Mouse (Mus musculus): ENCODE data around the gene Tnfaip3.
A peak's percentile ranks its signal among the peaks of the same experiment; 100 is the strongest.

Tnfaip3 gene

DNA sequence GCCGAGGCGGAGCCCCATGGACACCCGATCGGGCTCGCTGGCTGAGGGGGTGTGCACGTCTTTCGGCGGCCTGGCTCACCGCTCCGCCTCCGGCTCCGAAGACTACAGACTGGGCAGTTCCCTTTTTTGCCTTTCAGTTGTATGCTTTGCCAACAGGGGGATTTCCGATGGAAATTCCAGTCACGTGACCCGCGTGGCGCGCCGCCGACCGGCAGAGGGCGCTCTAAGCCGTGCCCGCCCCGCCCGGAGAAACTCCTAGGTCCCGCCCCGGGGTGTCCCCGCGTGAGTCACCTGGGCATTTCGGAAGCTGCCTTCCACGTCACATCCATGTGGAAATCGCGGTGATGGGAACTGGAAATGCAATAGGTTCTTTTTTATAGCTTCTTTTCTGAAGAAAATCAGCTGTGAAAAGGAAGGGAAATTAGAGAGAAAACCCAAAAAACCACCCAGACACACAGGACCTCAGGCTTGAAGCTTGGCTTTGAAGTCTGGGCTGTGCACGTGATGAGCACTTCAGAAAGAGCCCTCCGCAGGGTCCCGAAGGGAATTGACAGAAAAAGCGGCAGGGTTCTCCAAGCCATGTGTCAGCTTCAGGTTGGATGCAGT, at the start of gene Tnfaip3:
Gene Tnfaip3, minus strand, starts transcription at position 401 of the 606 bp plus-strand sequence.
- DNase-seq, result peak; percentile 94

DNA sequence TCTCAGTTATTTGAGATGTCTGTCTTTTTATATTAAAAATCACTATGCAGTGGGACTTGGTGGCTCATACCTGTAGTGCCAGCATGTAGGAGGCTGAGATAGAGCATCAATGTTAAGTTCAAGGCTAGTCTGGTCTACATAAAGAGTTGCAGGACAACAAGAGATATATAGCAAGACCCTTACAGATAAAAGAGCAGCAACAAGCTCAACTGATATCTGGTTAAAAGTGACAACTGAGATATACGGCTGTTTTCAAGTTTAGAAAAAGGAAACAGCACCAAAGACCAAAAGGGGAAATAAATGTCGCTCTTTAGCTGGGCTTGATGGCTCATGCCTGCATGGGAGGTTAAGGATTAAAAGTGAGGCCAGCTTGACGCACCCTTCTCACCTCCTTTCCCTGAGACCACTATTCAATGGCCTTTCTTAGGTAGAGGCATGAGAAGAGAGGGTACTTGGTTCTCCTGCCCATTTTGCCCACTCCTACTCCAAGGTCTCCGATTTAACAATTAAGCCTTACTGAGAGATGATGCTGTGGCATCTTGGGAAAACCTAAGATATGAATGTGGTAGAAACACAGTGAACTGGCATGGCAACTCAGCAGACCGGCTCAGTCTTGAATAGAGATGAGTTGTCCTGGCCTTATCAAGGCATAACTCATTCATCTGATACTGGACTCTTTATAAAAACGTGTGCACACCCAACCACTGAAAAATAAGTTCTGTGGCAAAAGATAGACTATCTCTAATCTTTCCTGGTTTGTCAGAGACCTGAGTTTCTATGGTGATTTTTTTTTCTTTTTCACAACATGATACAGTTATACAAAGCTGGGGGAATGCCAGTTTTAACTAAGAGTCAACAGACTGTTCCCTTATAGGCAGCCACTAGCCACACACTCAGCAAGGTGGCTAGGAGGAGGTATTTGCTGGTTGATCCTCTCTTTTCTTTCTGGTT, 49.5 kb upstream of the Tnfaip3 start:
- no peak for DNase-seq

DNA sequence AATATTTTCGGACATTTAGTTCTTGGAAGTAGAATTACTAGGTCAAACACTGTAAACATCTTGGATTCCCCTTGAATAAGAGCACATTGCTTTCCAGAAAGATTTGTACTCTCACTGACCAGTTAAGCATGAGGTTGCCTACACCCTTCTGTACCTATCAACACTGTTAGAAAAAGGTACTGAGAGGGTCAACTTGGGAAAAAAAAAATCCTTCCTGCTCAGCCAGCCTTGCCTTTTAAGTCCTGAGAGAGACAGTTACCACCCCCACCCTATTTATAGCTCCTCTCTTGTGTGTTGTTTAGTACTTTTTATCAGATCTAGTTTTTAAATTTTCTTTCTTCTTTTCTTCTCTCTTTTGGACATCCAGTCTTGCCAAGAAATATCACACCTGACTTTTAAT, 48.2 kb upstream of the Tnfaip3 start:
- no peak for DNase-seq

DNA sequence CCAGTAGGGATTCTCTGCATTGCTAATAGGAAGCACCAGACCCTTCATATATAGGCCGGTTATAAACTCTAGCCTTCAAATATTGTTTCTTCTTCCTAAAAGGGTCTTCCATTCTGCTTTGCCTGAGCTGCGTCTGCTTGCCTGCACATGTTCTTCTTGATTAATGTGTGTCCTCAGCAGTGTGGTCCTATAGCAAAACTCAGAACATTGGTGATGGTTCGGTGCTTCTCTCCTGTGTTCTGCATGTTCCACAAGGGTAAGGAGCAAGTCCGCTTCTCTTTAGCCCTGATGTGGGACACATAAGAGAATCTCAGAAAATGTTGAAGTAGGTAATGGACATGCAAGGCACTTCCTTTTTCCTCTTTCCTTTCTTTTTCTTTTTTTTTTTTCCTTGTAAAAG, 47.8 kb upstream of the Tnfaip3 start:
- DNase-seq, result no peak

DNA sequence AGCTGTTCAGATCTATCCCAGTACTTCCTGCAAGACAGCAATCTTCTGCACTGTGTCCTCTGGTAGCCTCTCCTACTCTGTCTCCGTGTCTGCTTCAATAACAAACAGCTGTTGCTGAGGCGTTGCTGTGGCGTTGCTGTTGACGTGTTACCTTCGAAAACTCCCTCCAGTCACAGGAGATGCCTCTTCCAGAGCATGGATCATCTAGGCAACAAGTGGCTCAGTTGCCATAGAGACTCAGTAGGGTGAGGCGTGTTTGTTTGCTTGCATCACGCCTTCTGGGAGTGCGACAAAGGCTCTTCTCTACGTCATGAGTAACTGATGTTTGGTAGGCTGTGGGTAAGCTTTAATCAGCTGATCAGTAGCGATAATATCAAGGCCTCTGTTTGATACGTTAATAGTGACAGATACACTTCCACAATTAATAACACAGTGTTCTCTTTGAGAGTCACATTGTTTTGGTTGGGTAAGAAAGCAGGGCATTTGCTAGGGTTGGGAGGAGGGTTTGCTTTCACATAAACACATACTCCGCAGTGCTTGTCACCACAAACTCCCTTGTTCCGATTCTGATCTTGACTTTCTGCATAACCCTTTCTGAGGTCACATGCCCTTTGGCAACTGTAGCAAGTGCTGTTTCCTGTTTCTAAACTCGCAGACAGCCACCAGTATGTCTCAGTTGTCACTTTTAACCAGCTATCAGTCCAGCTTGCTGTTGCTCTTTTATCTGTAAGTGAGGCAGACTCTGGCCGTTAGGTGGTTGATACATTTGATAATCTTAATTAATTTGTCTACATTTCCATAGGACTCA, 46.8 kb upstream of the Tnfaip3 start:
- no peak for DNase-seq

DNA sequence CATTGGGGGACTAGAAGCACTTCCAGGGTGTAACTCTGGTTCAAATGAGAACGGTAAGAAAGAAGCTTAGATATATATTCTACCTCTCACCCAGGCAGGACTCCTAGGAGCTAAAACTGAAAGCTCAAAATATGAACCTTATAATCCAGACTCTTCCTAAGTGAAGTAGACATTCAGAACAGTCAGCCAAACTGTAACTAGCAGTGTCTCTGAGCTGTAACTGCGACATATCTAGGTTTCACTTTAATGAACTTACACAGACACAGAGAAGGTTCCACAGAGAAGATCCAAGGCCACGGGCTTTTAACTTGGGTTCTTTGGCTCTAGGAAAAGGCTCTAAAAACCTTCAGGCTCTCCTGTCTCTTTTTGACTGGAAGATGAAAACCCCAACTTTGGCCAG, 45.7 kb upstream of the Tnfaip3 start:
- no peak for DNase-seq

DNA sequence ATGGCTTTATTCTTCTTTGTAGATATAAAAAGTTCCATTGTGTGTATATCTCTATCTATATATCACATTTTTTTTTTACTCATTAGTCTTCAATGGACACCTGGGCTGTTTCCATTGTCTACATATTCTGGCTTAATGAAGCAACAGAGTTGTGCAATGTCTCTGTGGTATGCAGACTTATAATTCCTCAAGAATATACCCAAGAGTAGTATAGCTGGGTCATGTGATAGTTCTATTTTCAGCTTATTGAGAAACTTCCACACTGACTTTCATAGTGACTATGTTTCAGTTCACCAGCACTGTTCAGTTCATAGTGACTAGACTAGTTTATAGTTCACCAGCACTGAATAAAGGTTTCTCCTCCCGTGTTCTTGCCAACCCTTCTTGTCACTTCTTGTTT, 38.1 kb upstream of the Tnfaip3 start:
- no peak for DNase-seq

DNA sequence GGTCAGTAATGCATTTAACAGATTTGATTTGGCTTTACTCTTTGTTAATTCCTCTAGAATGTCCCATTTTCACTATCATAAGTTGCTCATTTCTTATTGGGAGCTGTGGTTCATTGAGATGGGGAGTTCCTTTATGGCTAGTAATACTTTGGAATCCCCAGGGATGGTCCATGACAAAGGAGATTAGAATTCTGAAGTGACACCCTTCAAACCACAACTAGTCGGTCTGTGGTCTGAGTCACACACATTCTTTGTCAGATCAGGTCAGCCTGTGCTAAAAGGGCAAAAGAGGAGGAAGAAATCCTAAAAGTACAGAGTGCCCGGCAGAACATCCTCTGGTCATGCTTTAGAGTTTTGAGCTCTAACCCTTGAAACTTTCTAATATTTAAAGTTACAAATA, 30.5 kb upstream of the Tnfaip3 start:
- DNase-seq, result no peak

DNA sequence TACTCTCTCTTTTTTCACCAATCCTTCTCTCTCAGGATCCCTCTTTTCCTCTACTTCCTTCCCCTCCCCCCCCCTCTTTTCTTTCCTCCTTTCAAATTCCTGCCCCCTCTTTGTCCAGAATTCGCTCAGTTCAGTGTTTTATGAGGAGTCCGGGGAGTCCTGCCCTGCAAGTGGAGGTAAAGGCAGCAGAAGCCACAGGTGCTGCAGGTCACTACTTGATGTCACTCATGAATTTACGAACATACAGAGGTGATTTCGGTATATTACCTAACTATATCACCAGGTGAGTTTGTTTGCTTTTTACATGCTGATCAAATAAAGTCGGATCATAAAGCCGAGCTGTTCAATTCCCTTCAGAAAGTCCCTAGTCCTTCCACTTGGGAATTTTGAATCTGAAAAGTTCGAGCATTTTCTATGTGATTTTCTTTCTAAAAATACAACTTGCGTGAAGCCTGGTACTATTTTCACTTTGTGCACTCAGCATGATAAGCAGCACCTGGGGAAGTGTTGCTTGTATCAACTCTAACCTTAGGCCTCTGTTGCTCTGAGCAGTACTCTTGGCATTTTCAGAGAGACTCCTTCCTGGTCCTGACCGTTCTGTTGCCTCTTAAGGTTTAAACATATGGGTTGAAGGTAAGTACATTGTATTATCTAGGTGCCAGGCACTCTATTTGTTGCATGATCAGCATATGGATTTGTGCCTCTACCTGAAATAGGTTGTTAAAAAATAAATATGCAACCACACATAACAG, 29.5 kb upstream of the Tnfaip3 start:
- no peak for DNase-seq

DNA sequence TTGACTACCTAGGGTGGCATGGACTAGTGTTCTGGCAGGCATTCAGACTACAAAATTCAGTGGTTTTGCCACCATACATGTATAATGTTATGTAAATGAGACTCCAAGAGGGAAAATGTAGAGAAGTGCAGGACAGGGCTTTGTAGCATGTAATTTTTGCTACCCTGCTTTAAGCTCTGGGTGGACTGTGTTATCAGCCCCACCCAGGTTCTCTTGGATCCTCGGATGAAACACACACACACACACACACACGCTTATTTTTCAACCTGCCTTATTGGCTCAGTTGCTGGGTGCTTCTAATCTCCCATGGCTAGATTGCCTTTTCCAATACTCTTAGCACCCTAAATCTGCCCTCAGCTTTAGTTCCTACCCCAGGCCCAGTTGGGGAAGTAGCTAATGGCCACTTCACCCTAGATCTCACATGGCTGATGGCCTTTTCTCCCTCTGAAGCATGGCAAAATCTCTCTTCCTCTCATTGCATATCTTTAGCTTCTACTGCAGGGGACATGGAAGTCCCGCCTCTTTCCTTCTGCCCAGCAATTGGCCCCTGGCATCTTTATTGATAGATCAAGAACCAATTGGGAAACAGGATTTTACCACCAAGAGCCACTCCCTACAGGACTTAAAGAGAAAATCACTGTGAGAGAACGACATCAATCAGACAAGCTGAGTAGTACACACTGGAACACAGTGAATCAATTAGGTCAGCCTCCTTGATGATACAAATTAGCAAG, 28.2 kb upstream of the Tnfaip3 start:
- DNase-seq, result no peak

DNA sequence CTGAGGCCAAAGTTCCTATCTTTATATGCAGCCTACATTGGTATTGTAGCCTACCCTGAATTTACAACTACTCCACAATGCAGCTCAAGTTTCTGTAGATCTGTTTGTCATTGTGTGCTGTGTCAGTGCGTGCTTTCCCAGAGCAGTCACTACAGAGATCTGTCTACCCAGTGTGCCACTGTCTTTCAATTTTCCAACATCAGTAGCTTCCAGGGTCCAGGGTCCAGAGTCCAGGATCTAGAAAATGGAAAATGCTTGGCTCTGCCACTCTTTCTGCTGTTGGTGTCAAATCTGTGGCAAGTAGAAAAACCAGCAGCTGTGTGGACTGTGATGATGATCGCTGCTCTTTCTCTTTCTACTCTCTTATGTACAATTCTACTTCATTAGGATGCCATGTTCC, 24.7 kb upstream of the Tnfaip3 start:
- DNase-seq, result no peak

DNA sequence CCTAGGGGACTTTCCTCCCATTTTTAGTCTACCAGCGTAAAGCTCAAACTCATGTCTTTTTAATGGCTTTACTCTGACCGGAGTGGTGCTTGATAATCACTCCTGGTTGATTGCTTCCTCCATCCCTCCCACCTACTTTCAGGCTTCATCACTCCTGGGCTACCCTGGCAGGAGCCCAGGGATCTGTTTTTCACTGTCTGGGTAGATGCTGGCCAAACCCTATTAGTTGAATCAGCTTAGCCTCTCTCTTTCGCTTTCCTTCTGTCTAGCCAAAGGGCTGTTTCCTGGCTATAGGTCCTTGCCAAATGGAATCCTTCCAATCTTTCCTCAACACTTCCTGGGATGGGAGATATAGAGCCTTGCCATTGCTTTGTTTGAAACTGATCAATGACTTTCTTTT, 19.3 kb upstream of the Tnfaip3 start:
- no peak for DNase-seq

DNA sequence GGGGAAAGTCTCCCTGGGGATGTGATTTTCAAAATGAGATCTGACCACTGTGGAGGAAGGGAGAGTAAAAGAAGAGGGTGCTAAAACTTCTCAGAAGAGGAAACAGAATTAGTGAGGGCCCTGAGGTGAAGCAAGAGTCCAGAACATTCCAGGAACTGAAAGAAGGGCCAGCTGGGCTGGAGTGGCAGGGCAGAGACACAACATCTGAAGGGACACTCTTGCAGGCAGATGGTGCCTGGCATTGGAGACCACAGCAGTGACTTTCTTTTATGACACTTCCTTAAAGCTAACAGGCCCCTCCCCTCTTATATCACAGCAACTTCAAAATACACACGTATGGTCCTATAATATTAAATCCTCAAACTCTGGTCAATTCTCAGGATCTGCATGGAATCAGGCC, 18.2 kb upstream of the Tnfaip3 start:
- DNase-seq, result no peak

DNA sequence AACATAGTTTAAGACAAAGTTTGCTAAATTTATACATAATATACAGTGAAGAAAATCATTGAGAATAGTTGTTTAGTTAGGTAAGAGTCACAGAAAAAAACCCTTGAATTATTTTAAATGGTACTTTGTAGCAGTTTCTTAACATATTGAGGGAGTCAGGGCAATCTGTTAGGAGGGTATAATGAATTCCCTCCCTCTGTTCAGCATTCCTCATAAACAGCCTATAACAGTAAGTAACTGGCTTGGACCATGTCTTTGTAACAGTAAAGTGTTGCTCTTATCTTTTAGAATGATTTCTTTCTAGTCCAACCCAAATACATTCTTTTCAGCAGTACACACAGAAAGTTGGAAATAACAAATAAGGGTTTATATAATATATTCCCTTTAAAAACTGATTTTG, 16.4 kb upstream of the Tnfaip3 start:
- no peak for DNase-seq

DNA sequence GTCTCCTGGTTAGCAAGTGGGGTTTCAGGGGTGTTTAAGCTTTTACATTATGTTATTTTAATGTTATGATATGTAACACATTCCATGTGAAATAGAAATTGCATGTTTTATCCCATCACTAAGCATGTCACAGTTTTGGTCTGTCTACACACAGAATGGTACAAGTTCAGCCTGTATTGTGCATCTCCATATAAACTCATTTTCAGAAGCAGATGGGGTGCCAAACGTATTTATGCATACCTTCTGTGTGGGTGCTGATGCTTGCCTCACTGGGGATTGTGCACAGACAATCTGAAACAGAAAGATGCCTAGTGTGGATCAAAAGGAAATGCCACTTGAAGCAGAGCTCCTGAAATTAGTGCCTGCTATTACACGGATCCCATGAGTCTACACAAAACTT, 15.2 kb upstream of the Tnfaip3 start:
- DNase-seq, result no peak

DNA sequence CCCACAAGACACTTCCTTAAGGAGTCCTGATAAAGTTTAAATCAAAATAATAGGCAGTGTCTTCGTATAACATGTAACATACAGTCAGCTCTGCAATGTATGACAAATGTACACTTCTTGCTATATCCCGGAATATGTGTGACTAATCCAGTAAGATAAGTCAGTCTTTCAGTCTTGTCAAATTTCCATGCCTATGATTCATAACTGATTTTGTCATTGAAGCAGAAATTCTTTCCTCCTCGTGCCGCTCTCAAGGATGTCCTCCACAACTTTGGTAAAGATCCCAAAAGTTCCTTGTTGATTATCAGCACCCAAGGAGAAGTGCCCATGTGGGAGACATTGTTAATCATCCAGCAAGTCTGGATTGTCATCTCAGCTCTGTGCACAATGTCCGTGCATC, 11.3 kb upstream of the Tnfaip3 start:
- no peak for DNase-seq

DNA sequence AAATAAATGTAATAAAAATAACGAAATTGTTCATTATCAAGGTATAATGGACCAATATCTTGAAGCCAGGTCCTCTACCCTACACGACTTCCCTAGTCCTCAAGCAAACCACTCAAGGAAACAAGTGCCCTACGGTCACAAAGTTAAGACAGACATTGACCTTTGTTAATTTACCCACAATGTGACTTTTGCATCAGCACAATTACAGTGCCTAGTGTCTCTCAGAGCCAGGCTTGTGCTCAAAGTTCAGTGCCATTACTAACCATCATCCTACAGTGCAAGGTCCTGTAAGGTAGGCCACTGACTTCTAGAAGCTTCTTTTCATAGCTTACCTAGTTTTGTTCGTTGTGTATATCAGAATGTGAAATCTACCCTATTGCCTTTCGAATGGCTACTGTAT, 8.9 kb upstream of the Tnfaip3 start:
- no peak for DNase-seq

DNA sequence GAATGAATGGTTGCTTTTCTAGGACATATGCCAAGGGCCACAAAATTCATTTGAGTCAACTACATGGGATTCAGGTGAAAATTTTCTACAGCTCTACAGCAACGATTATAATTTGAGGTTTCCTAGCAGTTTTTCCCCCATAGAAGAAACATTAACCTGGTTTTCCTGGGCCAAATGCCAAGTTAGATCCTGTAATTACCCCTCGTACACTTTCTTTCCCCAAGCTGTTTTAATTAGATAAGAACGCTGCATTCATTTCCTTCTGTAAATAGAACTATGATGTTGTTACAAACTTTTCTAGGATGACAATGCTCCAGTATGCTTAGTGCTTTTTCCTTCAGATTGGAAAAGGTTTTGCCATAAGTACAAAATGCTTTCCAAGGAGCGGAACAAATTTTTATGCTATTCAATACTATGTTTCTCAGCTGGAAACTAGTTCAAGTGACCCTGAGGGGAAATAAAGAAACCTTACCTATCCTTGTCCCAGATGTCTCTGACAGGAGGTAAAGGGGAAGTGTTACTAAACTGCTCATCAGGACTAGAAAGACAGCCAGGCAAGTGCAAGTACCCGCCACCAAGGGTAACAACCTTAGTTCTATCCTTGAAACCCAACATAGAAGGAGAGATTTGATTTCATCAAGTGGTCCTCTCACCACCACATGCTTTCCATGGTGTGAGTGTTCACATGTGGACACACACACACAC, 8.3 kb upstream of the Tnfaip3 start:
- no peak for DNase-seq

DNA sequence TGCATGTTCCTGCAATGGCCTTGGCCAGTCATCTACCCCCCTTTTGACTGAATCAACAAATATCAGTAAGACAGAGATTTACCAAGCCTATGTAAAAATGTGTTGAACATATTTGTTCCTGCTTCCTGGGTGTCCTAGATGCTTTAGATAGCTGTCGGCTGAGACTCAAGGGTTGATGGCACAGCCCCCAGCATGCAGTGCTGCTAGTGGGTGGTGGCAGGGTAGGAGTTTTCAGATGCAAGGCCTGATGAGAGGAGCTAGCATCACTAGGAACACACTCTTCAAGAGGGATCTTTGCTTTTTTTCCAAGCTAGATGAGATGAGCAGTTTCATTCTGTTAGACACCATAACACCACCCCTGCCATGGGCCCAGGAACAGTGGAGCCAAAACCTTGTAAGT, 6.8 kb upstream of the Tnfaip3 start:
- DNase-seq, result no peak

DNA sequence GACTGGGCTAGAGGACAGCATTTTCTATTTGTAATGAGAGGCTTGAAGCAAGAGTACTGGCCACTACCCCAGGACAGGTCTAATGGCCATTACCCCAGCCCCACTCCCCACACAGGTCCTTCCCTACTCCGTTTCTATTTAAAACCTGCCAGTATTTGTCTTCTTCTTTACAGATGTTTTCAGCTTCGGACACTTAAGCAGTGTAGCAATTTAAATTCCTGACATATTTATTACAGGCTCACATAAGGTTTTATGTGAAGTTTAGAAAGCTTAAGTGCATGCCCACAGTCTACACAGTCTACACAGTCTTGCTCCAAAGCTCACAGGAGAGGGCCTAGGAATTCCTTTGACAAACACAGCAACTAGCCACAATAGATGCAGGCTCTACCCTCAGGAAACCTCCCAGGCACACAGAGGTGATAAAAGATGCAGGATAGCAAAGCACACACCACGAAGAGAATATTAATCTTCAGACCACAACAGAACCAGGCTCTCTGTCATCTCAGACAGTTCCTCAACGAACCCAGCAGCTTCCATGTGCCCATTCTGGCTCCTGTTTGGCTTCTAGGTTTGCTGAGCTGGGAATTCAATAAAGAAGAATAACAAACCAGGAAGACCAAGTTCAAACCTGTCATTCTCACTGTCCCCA, 1.5 kb upstream of the Tnfaip3 start:
- no peak for DNase-seq
